Mouse (Mus musculus) cerebellum, adult 8-10 months (tissue): ENCODE results near the gene Ptn.

Experiments used
- DNase-seq: peaks from one replicate; pipeline ENCODE4 v3.0.0; 2022

Ptn gene

GRCm38 (mm10) chr6:36809747-36810285, at the start of gene Ptn:
Gene Ptn (minus strand): TSS chr6:36810220.
- peak; percentile 28 for DNase-seq

DNA sequence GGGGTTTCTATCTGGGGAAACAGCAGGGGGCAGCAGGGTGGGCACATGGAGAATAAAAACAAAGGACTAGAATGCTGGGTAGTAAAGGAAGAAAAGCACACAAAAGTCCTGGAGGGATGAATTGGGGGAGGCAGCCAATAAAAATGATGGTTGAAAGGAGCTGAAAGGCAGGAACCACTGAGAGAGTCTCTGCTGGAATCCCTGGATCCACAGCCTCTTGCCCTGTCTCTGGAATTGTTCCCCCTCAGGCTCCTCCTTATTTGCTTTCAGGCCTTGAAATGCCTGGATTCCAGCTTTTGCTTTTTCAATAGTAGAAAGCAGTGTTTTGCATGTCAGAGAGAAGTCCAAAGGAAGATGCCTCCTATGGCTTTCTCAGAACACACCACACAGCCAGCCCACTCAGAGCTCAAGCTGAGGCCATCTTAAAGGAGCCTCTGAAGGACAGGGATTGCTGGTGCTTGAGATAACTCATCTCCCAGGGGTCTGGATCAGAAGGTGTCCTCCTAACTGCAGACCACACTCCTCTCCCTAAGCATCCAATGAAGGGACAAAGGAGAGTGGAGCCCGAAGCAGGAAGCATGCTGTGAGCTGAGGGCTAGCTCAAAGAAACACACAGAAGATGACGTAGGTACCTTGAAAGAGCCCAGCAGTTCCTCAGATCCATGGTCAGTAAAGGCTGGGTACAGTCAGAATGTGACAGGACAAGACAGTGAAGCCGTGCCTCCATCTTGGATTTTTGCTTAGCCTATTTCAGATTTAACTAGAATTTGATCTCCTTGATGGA, 48.4 kb upstream of the Ptn start:
- no peak for DNase-seq

GRCm38 (mm10) chr6:36857627-36858257, 47.7 kb upstream of the Ptn start:
- no peak for DNase-seq

DNA sequence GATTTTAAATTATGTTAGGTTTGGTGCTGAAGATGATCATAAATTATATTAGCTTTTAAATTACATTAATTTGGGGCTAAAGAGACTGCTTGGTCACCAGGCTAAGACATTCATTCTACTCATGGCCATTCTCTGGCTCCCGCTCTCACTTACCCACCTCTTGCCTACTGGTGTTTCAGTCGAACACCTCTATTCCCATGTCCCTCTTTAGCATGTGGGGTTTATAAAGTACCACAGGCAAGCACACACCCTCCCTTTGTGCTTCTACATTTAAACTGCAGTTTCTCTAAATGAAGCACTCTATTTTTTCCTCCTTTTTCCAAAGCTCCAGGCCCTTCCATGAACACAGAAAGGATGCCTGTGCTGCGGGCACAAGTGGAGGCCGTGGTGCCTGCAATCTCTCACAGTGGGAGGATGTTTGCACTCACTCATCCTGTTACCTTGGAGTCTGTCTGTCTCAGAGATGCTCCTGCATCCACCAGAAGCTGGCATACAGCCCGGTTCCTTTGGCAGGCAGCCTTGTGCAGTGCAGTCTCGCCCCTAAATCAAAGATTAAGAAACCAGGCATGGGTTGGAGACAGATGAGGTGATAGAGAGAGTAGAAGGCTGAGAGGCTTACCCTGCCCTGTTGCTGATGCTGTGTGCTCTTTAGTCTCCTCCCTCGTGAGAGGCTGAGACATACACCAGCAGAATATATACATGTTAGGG, 40.6 kb upstream of the Ptn start:
- DNase-seq: peak; percentile 50

- no peak for DNase-seq
Observed at GRCm38 (mm10) chr6:36845288-36845687, 35.3 kb upstream of the Ptn start.

DNA sequence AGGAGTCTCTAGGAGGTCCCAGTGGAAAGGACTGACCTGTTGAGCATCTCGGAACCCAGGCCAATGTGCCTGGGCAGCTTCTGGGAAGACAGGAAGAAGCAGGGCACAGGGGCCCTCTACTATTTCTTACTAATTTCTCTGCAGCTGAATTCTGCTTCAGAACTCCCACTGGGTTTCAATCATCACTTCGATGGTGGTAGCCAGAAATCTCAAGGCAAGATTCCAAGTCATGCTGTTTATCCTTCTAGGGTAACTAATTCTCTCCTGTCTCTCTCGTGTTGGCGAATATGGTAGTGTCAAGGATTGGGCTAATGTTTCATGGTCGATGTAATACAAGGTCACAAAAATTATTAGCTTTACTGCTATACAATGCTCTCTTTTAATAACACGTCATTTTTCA, 34.2 kb upstream of the Ptn start:
- DNase-seq: peak; percentile 71

GRCm38 (mm10) chr6:36843031-36843488, 33.0 kb upstream of the Ptn start:
- no peak for DNase-seq

DNA sequence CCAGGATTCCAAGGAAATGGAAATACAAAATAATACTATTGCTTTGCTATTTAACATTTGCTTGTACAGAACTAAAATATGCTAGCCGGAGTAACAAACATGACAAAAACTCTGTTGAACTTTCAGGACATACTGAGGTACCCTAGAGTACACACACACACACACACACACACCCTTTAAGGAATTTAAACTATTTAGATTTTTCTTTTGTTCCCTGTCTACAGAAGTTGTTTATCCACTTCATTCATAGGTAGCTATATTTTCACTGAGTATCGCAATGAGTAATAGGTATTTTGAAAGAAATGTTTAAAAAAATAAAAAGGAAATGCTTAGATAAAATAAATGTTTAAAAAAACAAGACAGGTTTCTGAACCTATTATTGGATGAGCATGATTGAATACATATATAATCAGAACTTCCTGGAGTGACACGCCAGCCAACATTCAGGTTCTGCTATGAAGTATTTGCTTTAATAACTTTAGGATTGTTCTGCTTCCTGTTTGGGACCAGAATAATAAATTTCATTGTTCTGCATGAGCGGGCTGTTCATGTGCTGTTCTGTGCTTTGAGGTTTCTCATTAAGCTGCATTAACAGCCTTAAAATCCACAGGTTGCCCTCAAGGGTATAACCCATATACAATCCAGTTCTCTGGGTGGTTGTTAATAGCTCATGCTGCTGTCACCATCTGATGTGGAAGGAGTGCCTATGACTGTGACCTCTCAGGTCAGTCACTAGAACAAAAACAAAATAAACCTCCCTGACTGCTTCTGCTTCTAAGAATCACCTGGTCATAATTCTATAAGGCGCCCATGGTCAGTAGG, 32.3 kb upstream of the Ptn start:
- no peak for DNase-seq

DNA sequence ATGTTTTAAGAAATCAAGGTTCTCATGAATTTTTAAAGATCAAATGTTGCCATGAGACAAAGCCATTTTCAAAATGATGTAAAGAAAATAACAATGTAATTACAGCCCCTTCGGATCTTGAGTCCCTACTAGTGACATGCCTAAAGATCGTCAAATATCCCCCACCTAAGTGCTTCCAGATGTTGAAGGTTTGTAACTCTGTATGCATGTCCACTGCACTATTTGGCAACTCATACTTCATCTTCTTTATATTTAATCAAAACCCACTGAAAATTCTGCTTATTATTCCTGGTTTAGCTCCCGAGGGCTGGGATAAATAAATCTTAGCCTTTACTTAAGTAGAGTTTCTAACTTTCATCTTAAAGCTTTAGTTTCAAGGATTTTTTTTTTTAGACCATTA, 31.7 kb upstream of the Ptn start:
- no peak for DNase-seq

DNA sequence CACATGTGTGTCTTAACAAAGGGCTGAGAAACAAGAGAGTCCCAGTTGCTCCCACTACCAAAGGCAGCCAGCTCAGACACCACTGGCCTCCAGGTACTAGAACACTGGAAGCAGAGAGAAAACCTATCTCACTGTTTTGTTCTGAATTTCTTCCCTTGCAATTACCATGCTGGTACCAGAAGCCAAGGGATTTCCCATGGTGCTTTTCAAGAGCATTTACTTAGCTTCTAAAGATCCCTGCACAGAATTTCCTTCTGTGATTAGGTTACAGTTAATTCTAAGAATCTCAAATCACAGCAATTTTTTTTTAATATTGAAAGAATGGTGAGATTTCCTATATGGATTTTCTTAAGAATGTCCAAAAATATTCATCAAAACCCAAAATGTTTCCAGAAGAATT, 31.2 kb upstream of the Ptn start:
- DNase-seq: no peak

DNA sequence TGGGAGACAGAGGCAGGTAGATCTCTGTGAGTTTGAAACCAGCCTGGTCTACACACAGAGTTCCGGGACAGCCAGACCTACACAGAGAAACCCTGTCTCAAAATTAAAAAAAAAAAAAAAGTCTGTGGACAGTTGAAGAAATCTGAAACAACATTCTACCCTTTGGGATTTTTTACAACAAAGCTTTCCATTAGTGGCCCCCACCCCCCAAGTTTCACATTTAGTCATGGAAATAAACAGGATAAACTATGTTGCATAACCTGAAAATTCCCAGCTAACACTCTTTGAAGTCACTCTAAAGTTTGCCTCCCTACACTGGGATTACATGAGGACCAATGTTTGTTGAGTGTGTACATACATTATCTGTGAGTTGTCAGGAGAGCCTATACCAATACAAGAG, 28.7 kb upstream of the Ptn start:
- DNase-seq: no peak

GRCm38 (mm10) chr6:36835351-36835750, 25.3 kb upstream of the Ptn start:
- no peak for DNase-seq

DNA sequence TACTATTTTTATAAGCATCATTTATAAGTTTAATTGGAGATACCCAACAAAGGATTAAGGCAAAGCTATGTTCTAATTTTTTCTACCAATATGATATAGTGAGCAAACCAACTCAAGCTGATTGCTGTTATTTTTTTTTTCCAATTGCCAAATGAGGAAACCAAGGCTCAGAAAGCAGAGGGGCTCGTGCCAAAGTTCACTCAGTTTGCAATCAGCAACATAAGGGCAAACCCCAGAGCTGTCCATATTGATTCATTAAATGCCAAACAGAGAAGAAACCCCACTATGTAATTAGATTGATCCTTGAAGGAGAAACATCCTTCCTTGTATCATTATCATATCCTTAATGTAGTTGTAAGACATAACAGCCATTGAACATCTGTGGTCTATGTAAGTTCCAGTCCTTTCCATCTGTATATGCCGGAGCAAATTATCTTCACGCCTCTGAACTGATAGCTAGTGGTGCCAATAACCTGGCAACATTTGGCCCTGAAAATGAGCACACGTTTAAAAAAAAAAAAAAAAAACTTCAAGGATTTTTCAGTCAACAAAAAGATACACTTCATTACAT, 24.8 kb upstream of the Ptn start:
- no peak for DNase-seq

GRCm38 (mm10) chr6:36832681-36833080, 22.7 kb upstream of the Ptn start:
- no peak for DNase-seq

DNA sequence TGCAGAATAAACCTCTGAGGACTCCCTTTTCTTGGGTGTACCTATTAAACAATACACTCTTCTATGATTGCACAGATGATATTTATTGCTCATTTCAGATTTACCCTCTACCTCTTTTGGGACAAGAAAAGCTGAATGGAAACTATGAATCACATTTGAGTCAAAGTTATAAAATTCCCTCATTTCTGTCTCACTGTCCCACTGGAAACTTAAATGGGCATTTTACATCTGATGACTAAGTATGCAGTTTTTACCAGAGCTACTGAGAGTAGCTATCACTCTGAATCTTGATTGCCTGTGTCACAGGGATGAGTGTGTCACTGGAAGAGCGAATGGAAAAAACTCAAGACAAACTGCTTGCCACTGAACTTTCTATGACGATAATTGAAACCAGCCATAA, 22.2 kb upstream of the Ptn start:
- no peak for DNase-seq

DNA sequence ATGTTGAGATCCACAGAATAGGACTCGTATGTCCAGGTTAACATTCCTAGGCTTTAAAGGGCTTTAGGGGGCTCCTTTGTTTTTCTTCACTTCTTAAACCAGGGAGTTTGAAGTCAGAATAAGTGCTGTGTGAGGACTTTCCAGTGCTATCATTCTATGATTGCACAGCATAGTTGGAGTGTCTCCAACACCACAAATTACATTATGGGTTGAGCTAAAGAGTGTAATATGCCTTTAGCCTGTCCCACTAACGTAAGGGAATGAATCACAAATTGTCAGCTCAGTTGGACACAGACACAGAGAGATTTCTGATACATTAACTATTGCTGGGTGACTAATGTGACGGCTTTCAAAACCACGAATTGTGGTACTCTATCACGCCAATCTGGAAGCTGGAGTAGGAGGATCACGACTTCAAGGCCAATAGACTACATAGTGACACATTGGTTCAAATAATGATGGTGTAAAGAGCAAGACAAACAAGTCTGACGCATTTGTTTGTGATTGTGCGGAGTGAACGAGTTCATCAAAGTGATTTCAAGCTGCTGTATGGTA, 20.4 kb upstream of the Ptn start:
- DNase-seq: no peak

DNA sequence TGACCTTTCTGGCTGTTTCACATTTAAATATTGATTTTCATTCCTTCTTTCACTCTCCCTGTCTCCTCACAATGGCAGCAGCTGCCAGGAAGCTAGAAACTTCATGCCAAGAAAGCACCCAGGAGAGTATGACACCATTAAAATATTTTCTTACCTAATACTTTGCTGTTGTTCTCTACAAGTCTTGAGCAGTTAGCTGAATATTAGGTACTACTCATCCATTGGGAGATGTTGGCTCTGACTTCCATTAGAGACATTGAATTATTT, 9.7 kb upstream of the Ptn start:
- no peak for DNase-seq

DNA sequence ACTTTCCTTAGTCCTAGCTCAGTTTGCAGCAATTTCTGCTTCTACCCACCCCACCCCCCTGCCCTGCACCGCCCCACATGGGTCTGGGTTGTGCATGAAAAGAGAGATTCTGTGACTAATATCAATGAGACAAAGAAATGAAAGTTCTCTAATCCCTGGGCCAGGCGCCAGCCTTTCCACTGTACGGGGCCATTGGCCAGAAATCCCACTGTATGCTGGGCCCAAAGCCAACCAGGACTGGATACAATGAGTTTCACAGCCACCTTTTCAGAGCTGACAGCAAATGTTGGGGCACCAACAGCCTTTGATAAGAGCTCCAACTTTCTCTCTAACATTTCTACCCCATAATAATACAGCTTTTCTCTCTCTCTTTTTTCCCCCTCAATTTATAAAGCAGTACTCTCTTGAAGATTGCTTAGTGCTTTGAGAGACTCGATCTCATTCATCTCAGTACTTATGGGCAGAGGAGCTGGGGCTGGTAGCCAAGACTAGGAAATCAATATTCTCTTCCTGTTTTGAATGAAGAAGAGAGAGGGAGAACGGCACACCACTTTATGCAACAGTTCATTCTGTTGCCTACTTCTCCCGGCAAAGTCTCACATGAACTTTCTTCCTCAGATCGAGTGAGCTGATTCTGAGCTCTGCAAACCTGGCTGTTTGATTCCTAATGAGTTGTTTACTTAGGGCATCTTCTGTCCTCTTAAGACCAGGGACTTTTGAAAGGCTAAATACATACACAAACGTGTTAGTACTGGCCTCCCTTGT, 9.2 kb upstream of the Ptn start:
- DNase-seq: peak; percentile 70

- DNase-seq: no peak
Observed at GRCm38 (mm10) chr6:36818281-36819018, 8.4 kb upstream of the Ptn start.

DNA sequence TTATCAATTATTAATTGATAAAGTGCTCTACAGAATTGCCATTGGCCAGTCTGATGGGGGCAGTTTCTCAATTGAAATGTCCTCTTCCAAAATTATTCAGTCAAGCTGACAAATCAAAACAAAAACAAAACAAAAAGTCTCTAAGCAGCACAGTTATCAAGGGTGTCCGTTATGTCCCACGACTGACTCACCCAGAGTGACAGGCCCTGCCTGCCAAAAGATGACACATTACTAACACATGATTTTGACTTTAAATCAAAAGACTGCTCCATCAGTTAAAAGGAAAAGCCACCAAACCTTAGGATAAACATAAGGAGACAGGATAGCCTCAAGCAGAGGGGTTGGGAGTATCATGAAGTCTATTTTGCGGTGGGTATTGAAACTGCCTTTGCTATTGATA, 6.6 kb upstream of the Ptn start:
- no peak for DNase-seq

GRCm38 (mm10) chr6:36815992-36816391, 6.0 kb upstream of the Ptn start:
- no peak for DNase-seq
